Mouse (Mus musculus) lung, postnatal 36 days (tissue): ENCODE results near the gene Pgbd5.

Experiments
- DNase-seq: peaks from one replicate; pipeline ENCODE4 v3.0.0; 2022; ENCODE audit warnings: mixed read lengths

The Pgbd5 gene

GRCm38 (mm10) chr8:124439558-124439957 lies at the start of gene Pgbd5:
Gene Pgbd5 (minus strand): TSS chr8:124439658.
- DNase-seq: no peak

- no peak for DNase-seq
These were observed 44.1 kb upstream of the Pgbd5 start for GRCm38 (mm10) chr8:124483356-124484115.

GRCm38 (mm10) chr8:124482790-124483189 lies 43.3 kb upstream of the Pgbd5 start:
- DNase-seq: no peak

- no peak for DNase-seq
These were observed 40.9 kb upstream of the Pgbd5 start for GRCm38 (mm10) chr8:124480321-124480720.

- no peak for DNase-seq
These were observed 39.8 kb upstream of the Pgbd5 start for GRCm38 (mm10) chr8:124479251-124479650.

GRCm38 (mm10) chr8:124476701-124477100 lies 37.2 kb upstream of the Pgbd5 start:
- DNase-seq: no peak

- no peak for DNase-seq
These were observed 36.2 kb upstream of the Pgbd5 start for GRCm38 (mm10) chr8:124475690-124476089.

- DNase-seq: no peak
These were observed 25.2 kb upstream of the Pgbd5 start for GRCm38 (mm10) chr8:124464641-124465040.

GRCm38 (mm10) chr8:124463111-124463510 lies 23.7 kb upstream of the Pgbd5 start:
- no peak for DNase-seq

- DNase-seq: no peak
These were observed 22.7 kb upstream of the Pgbd5 start for GRCm38 (mm10) chr8:124462192-124462591.

- no peak for DNase-seq
These were observed 21.6 kb upstream of the Pgbd5 start for GRCm38 (mm10) chr8:124461103-124461502.

- peak; percentile 6 for DNase-seq
These were observed 21.2 kb upstream of the Pgbd5 start for GRCm38 (mm10) chr8:124460660-124461059.

GRCm38 (mm10) chr8:124459627-124460026 lies 20.2 kb upstream of the Pgbd5 start:
- no peak for DNase-seq

GRCm38 (mm10) chr8:124455359-124455758 lies 15.9 kb upstream of the Pgbd5 start:
- no peak for DNase-seq

GRCm38 (mm10) chr8:124450192-124450895 lies 10.9 kb upstream of the Pgbd5 start:
- DNase-seq: no peak

GRCm38 (mm10) chr8:124448962-124449670 lies 9.7 kb upstream of the Pgbd5 start:
- peak; percentile 60 for DNase-seq

- DNase-seq: no peak
These were observed 2.7 kb downstream of the Pgbd5 start for GRCm38 (mm10) chr8:124436741-124437140.

- no peak for DNase-seq
These were observed 3.7 kb downstream of the Pgbd5 start for GRCm38 (mm10) chr8:124435707-124436243.

- no peak for DNase-seq
These were observed 4.3 kb downstream of the Pgbd5 start for GRCm38 (mm10) chr8:124435170-124435569.

- peak; percentile 96 for DNase-seq
These were observed 5.2 kb downstream of the Pgbd5 start for GRCm38 (mm10) chr8:124434126-124434790.

GRCm38 (mm10) chr8:124433451-124434125 lies 5.9 kb downstream of the Pgbd5 start:
- no peak for DNase-seq

GRCm38 (mm10) chr8:124430881-124431280 lies 8.6 kb downstream of the Pgbd5 start:
- no peak for DNase-seq
